Mouse (Mus musculus) lung, embryonic 14.5 days (tissue): ENCODE results near the gene Vkorc1. TPM values are rescaled to one million over a fixed set of nuclear protein-coding genes. Genes with fewer than 3 reads are reported as not detected.

Experiments
- ATAC-seq: fragments of 200-750 bp; cut with Nextera tagmentation; 2 replicates; pipeline ENCODE4 v1.8.0; 2017; ENCODE audit warnings: mild to moderate bottlenecking, moderate TSS enrichment, moderate library complexity; ENCODE audit not compliant: insufficient read depth
- DNase-seq: peaks from one replicate; pipeline ENCODE4 v3.0.0-alpha.2; 2015
- H3K27ac ChIP-seq: fragments of 300-500 bp; sonication (generic); 2 replicates; pipeline ENCODE4 v1.5.1; 2014; ENCODE audit warnings: low read depth, mild to moderate bottlenecking, moderate library complexity
- H3K27me3 ChIP-seq: fragments of 300-500 bp; sonication (generic); 2 replicates; pipeline ENCODE4 v1.6.1; 2014; ENCODE audit warnings: low read length, control low read depth; ENCODE audit not compliant: insufficient read depth
- H3K36me3 ChIP-seq: fragments of 300-500 bp; sonication (generic); 2 replicates; pipeline ENCODE4 v1.6.1; 2014; ENCODE audit warnings: control low read depth; ENCODE audit not compliant: insufficient read depth
- H3K4me1 ChIP-seq: fragments of 300-500 bp; sonication (generic); 2 replicates; pipeline ENCODE4 v1.6.1; 2014; ENCODE audit warnings: antibody characterized with exemption, control low read depth; ENCODE audit not compliant: insufficient read depth
- H3K4me2 ChIP-seq: fragments of 300-500 bp; sonication (generic); 2 replicates; pipeline ENCODE4 v1.6.1; 2014; ENCODE audit warnings: mild to moderate bottlenecking
- H3K4me3 ChIP-seq: fragments of 300-500 bp; sonication (generic); 2 replicates; pipeline ENCODE4 v1.5.1; 2014; ENCODE audit warnings: low read depth, low read length
- H3K9ac ChIP-seq: fragments of 300-500 bp; sonication (generic); 2 replicates; pipeline ENCODE4 v1.6.1; 2014
- H3K9me3 ChIP-seq: fragments of 300-500 bp; sonication (generic); 2 replicates; pipeline ENCODE4 v1.6.1; 2016; ENCODE audit warnings: low read depth, low read length, control low read depth
- CTCF ChIP-seq: IDR thresholded peaks from 2 replicates; pipeline ENCODE4 v1.5.1; 2016; ENCODE audit warnings: antibody characterized with exemption, low read depth
- WGBS: fragments of 180-500 bp; shearing (Covaris S2); extraction: QIAGEN DNeasy Blood & Tissue Kit; methylation state at CpG from one replicate; pipeline ENCODE4 v1.1.7; 2014; 5-methylcytosine and 5-hydroxymethylcytosine counted together
- polyA plus RNA-seq: library from polyadenylated mRNA; unstranded; fragments of >200 nt; fragmentation: Nextera tagmentation; extraction: Ambion mirVana; gene quantifications from 2 replicates; pipeline ENCODE4 v1.2.1, GENCODE M21; 2014

Gene Vkorc1
- polyA plus RNA-seq, 1 experiment from 2014 or later: 127 TPM

GRCm38 (mm10) chr7:127867641-127868040, 27.8 kb downstream of the Vkorc1 start:
- Histone ChIP-seq H3K4me3 (no peak overlapping the region), H3K4me2 (no peak overlapping the region), H3K27me3 (no peaks in the 10 kb centered on the region), H3K36me3 (peaks cover 53% of the 10 kb centered on the region), H3K9ac (no peak overlapping the region), H3K9me3 (no peaks in the 10 kb centered on the region), H3K27ac (no peak overlapping the region), H3K4me1 (no peaks in the 10 kb centered on the region)
- WGBS: 96% methylated on average over 18 of the region's 18 CpGs
- no peak for DNase-seq
- no peak for ATAC-seq
- no peak for TF ChIP-seq CTCF

DNA sequence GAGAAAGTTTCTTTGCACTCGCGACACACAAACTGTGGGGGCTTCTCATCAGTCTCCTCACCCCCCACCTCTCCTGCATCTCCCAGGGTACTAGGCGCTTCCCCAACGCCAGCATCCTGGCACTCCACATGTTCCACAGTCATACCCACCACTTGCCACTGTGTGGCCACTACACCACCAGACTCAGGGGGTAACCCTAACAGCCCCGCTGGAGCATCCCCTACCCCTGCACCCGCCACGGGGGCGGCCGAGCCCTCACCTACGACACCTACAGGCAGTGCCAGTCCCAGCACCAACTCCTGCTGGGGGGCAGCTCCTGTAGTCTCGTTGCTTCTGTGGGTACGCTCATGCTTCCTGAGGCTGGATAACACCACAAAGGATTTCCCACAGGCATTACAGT, 29.0 kb downstream of the Vkorc1 start:
- Histone ChIP-seq H3K36me3 (peaks cover 46% of the 10 kb centered on the region), H3K27ac (no peak overlapping the region), H3K27me3 (no peaks in the 10 kb centered on the region), H3K4me1 (no peaks in the 10 kb centered on the region), H3K9ac (no peak overlapping the region), H3K4me2 (no peak overlapping the region), H3K9me3 (no peaks in the 10 kb centered on the region), H3K4me3 (no peak overlapping the region)
- WGBS: 91% methylated on average over 12 of the region's 12 CpGs
- DNase-seq (no peak), ATAC-seq (no peak)
- TF ChIP-seq CTCF: no peak

DNA sequence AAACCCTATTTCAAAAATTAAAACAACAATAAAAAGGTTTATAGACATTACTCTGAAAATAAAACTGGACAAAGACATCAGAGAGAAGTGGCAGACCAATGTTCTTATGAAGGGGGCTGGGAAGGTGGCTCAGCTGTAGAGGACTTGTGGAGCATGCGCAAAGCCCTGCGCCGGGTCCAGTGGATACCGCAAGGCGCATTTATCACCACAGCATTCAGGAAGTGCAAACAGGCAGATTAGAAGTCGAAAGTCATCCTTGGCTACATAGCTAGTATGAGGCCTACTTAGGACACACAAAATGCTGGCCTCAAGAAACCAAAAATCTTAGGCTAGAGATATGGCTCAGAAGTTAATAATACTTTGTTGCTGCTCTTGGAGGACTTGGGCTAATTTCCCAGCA, 37.2 kb downstream of the Vkorc1 start:
- ATAC-seq: no peak

GRCm38 (mm10) chr7:127850906-127851305, 44.5 kb downstream of the Vkorc1 start:
- no peaks in the 10 kb centered on the region for H3K4me1 ChIP-seq
- WGBS: 51% methylated on average over 5 of the region's 5 CpGs
- ATAC-seq (no peak), DNase-seq (no peak)
- peaks cover 18% of the 10 kb centered on the region; the same call in 1 of the 2 replicates for H3K36me3 ChIP-seq
- no peak overlapping the region for H3K4me2 ChIP-seq
- no peak overlapping the region for H3K4me3 ChIP-seq
- TF ChIP-seq CTCF: no peak
- H3K27me3 ChIP-seq: no peaks in the 10 kb centered on the region
- H3K9me3 ChIP-seq: no peaks in the 10 kb centered on the region
- H3K9ac ChIP-seq: no peak overlapping the region
- H3K27ac ChIP-seq: no peak overlapping the region

More for the DNA sequence above, 37.2 kb downstream of the Vkorc1 start:
- WGBS: 86% methylated on average over 6 of the region's 6 CpGs
- Histone ChIP-seq H3K27me3 (no peaks in the 10 kb centered on the region), H3K4me3 (no peak overlapping the region), H3K9me3 (no peaks in the 10 kb centered on the region), H3K9ac (no peak overlapping the region), H3K36me3 (no peaks in the 10 kb centered on the region), H3K4me2 (no peak overlapping the region), H3K4me1 (no peaks in the 10 kb centered on the region), H3K27ac (no peak overlapping the region)
- DNase-seq: no peak
- no peak for TF ChIP-seq CTCF

DNA sequence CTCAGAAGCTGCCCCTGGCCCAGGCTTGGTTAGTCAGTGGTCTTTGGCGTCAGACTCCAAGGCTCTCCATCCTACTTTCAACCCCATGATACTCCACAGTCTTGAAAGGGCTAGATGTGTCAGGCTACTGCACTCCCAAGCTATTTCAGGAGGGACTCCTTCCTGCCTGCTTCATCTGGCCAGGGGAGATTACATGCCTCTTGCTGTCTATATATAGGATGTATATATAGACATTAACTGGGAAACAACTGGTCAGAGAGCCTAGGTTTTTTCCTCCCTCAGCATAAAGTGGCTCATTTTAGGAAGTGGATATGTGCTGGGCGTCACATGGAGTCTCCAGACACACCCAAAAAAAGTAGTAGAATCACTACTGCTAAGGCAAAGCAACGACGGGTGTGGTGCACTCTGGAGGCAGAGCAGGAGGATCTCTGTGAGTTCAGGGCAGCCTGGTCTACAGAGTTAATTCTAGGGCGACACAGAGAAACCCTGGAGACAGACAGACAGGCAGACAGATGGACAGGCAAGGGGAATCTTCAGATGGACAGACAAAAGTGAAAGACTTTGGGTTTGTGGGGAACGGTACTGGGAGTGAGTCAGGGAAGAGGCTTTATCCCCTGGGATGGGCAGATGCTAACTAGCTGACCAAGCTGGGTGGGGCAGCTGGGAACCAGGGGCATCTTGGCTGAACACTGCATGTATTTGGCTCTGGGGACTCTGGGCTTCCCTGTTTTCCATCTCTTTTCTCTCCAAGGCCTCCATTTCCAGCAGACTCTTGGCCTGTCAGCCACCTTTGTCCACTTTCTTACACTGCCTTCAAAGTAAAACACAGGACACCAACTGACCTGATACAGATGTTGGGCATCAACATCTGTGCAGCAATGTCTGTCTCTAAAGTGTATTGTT, 45.2 kb downstream of the Vkorc1 start:
- H3K27me3 ChIP-seq: no peaks in the 10 kb centered on the region
- H3K4me2 ChIP-seq: no peak overlapping the region
- H3K9ac ChIP-seq: no peak overlapping the region
- no peak for DNase-seq
- no peak overlapping the region for H3K27ac ChIP-seq
- no peaks in the 10 kb centered on the region for H3K9me3 ChIP-seq
- H3K4me3 ChIP-seq: no peak overlapping the region
- H3K36me3 ChIP-seq: peaks cover 24% of the 10 kb centered on the region; the same call in 1 of the 2 replicates
- no peak for TF ChIP-seq CTCF
- H3K4me1 ChIP-seq: no peaks in the 10 kb centered on the region
- ATAC-seq: no peak
- 70% methylated on average over 6 of the region's 6 CpGs for WGBS

Other genes with a start within 250 kb of the Vkorc1 start
- gene Bcl7c, start 186.7 kb downstream of the Vkorc1 start, polyA plus RNA-seq: 58.8 and 65.1 TPM in 2 replicates
- 11.7 and 15.6 TPM in 2 replicates for gene Ctf1, start 182.9 kb downstream of the Vkorc1 start, polyA plus RNA-seq
- gene Ctf2, start 163.5 kb downstream of the Vkorc1 start, polyA plus RNA-seq: 0.38 TPM in 1 of 2 replicates, not detected in the other
- 5.3 and 5.6 TPM in 2 replicates for gene Fbxl19, start 151.1 kb downstream of the Vkorc1 start, polyA plus RNA-seq
- gene Orai3, start 125.8 kb downstream of the Vkorc1 start, polyA plus RNA-seq: 19.2 and 21.8 TPM in 2 replicates
- 27.2 and 30.1 TPM in 2 replicates for gene Setd1a, start 118.9 kb downstream of the Vkorc1 start, polyA plus RNA-seq
- gene Gm49388, start 110.0 kb downstream of the Vkorc1 start, polyA plus RNA-seq: 0.43 TPM in 1 of 2 replicates, not detected in the other
- gene Hsd3b7, start 95.0 kb downstream of the Vkorc1 start, polyA plus RNA-seq: 13.6 and 18.3 TPM in 2 replicates
- gene Stx4a, start 71.3 kb downstream of the Vkorc1 start, polyA plus RNA-seq: 19.7 and 21.8 TPM in 2 replicates
- 2.0 and 2.8 TPM in 2 replicates for gene Stx1b, start 71.1 kb downstream of the Vkorc1 start, polyA plus RNA-seq
- gene Zfp646, start 19.4 kb downstream of the Vkorc1 start, polyA plus RNA-seq: 16.7 and 17.4 TPM in 2 replicates
- 16.6 and 19.4 TPM in 2 replicates for gene Zfp668, start 18.8 kb downstream of the Vkorc1 start, polyA plus RNA-seq
- gene Prss53, start 4.6 kb downstream of the Vkorc1 start, polyA plus RNA-seq: 0.65 and 0.95 TPM in 2 replicates
- gene Gm21974, start 163 bp downstream of the Vkorc1 start, polyA plus RNA-seq: not detected in 2 replicates
- gene Bckdk, start 8.5 kb upstream of the Vkorc1 start, polyA plus RNA-seq: 152 and 169 TPM in 2 replicates
- gene Kat8, start 16.9 kb upstream of the Vkorc1 start, polyA plus RNA-seq: 39.5 and 42.8 TPM in 2 replicates
- 48.8 and 51.7 TPM in 2 replicates for gene Prss8, start 34.5 kb upstream of the Vkorc1 start, polyA plus RNA-seq
- gene Prss36, start 51.1 kb upstream of the Vkorc1 start, polyA plus RNA-seq: 9.2 and 9.7 TPM in 2 replicates
- gene Fus, start 71.8 kb upstream of the Vkorc1 start, polyA plus RNA-seq: 54.6 and 57.9 TPM in 2 replicates
- gene Pycard, start 98.2 kb upstream of the Vkorc1 start, polyA plus RNA-seq: 22.1 and 26.8 TPM in 2 replicates
- gene Trim72, start 108.3 kb upstream of the Vkorc1 start, polyA plus RNA-seq: not detected in 2 replicates
- gene Itgam, start 167.0 kb upstream of the Vkorc1 start, polyA plus RNA-seq: 0.74 and 1.4 TPM in 2 replicates
- not detected in 2 replicates for gene Gm49368, start 167.1 kb upstream of the Vkorc1 start, polyA plus RNA-seq
- gene Itgax, start 233.9 kb upstream of the Vkorc1 start, polyA plus RNA-seq: 0.11 and 0.12 TPM in 2 replicates